Mouse (Mus musculus): Measurements from ENCODE around the gene Dcun1d3. TPM values are rescaled to one million over a fixed set of nuclear protein-coding genes. Genes with fewer than 3 reads are reported as not detected.

Dcun1d3 gene
- polyA plus RNA-seq, 1 experiment, result 4.9 TPM

GRCm38 (mm10) chr7:119872204-119872603 is 23.9 kb downstream of the Dcun1d3 start:
- peaks cover 4% of the 10 kb centered on the region for H3K79me3 ChIP-seq (ENCODE audit: low read depth)
- peaks cover 4% of the 10 kb centered on the region for H3K36me3 ChIP-seq (ENCODE audit: control insufficient read depth, insufficient read depth)
- no peaks in the 10 kb centered on the region for H3K27me3 ChIP-seq (ENCODE audit: control insufficient read depth, insufficient read depth, insufficient read length)
- TF ChIP-seq FOSL1 (IDR thresholded peaks at IDR 0.05; ENCODE audit: insufficient read depth, low read length, poor library complexity, severe bottlenecking), result no peak
- TF ChIP-seq CTCF (IDR thresholded peaks at IDR 0.05; ENCODE audit: control insufficient read depth, insufficient read depth, insufficient read length), result no peak
- no peak for TF ChIP-seq MAX (IDR thresholded peaks at IDR 0.05)
- TF ChIP-seq USF1 (IDR thresholded peaks at IDR 0.05; ENCODE audit: low read depth), result no peak
- no peak for TF ChIP-seq CEBPB (IDR thresholded peaks at IDR 0.05; ENCODE audit: low read depth)
- TF ChIP-seq MYOD1 (IDR thresholded peaks at IDR 0.05; ENCODE audit: control insufficient read depth, insufficient read length, low read depth), result no peak
- no peak for TF ChIP-seq MYOG (IDR thresholded peaks at IDR 0.05; ENCODE audit: control insufficient read depth, extremely low read depth, insufficient read length)
- H3K79me2 ChIP-seq (ENCODE audit: control insufficient read depth, insufficient read depth), result no peaks in the 10 kb centered on the region
- no peak overlapping the region for H3K4me3 ChIP-seq (ENCODE audit: insufficient read depth, poor library complexity, severe bottlenecking)
- no peak overlapping the region for H3ac ChIP-seq (ENCODE audit: control insufficient read depth, insufficient read length, low read depth)

GRCm38 (mm10) chr7:119866136-119866535 is 30.0 kb downstream of the Dcun1d3 start:
- Histone ChIP-seq H3K79me3 (ENCODE audit: low read depth) (peaks cover 2% of the 10 kb centered on the region), H3K27me3 (ENCODE audit: control insufficient read depth, insufficient read depth, insufficient read length) (no peaks in the 10 kb centered on the region), H3K79me2 (ENCODE audit: control insufficient read depth, insufficient read depth) (no peaks in the 10 kb centered on the region), H3K36me3 (ENCODE audit: control insufficient read depth, insufficient read depth) (no peaks in the 10 kb centered on the region), H3ac (ENCODE audit: control insufficient read depth, insufficient read length, low read depth) (no peak overlapping the region), H3K4me3 (ENCODE audit: insufficient read depth, poor library complexity, severe bottlenecking) (no peak overlapping the region)
- no peak for TF ChIP-seq MYOG (IDR thresholded peaks at IDR 0.05; ENCODE audit: control insufficient read depth, extremely low read depth, insufficient read length)
- TF ChIP-seq FOSL1 (IDR thresholded peaks at IDR 0.05; ENCODE audit: insufficient read depth, low read length, poor library complexity, severe bottlenecking), result no peak
- TF ChIP-seq MAX (IDR thresholded peaks at IDR 0.05), result no peak
- no peak for TF ChIP-seq CTCF (IDR thresholded peaks at IDR 0.05; ENCODE audit: control insufficient read depth, insufficient read depth, insufficient read length)
- TF ChIP-seq MYOD1 (IDR thresholded peaks at IDR 0.05; ENCODE audit: control insufficient read depth, insufficient read length, low read depth), result no peak
- no peak for TF ChIP-seq USF1 (IDR thresholded peaks at IDR 0.05; ENCODE audit: low read depth)
- TF ChIP-seq CEBPB (IDR thresholded peaks at IDR 0.05; ENCODE audit: low read depth), result no peak

DNA sequence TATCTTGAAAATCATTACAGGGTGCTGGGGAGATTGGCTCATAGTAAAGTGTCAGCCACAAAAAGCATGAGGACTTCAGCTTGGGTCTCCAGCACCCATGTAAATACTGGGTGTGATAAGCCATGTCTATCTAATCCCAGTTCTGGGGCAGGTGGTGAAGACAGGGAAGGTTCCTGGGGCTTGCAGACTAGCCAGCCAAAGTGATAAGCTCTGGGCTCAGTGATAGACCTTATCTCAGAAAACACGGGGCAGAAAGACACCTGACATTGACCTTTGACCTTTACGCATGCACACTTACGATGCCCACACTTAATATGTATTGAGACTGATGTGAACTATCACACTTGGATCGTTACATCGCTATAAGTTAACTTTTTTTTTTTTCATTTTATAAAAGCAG is 31.6 kb downstream of the Dcun1d3 start:
- H3K4me3 ChIP-seq (ENCODE audit: insufficient read depth, poor library complexity, severe bottlenecking), result no peak overlapping the region
- H3K79me2 ChIP-seq (ENCODE audit: control insufficient read depth, insufficient read depth), result peaks cover 6% of the 10 kb centered on the region
- H3K79me3 ChIP-seq (ENCODE audit: low read depth), result no peaks in the 10 kb centered on the region
- H3K36me3 ChIP-seq (ENCODE audit: control insufficient read depth, insufficient read depth), result peaks cover under 1% of the 10 kb centered on the region
- H3K27me3 ChIP-seq (ENCODE audit: control insufficient read depth, insufficient read depth, insufficient read length), result no peaks in the 10 kb centered on the region
- TF ChIP-seq FOSL1 (IDR thresholded peaks at IDR 0.05; ENCODE audit: insufficient read depth, low read length, poor library complexity, severe bottlenecking), result no peak
- no peak for TF ChIP-seq MYOD1 (IDR thresholded peaks at IDR 0.05; ENCODE audit: control insufficient read depth, insufficient read length, low read depth)
- TF ChIP-seq CTCF (IDR thresholded peaks at IDR 0.05; ENCODE audit: control insufficient read depth, insufficient read depth, insufficient read length), result no peak
- TF ChIP-seq CEBPB (IDR thresholded peaks at IDR 0.05; ENCODE audit: low read depth), result no peak
- TF ChIP-seq MYOG (IDR thresholded peaks at IDR 0.05; ENCODE audit: control insufficient read depth, extremely low read depth, insufficient read length), result no peak
- TF ChIP-seq MAX (IDR thresholded peaks at IDR 0.05), result no peak
- TF ChIP-seq USF1 (IDR thresholded peaks at IDR 0.05; ENCODE audit: low read depth), result no peak
- H3ac ChIP-seq (ENCODE audit: control insufficient read depth, insufficient read length, low read depth), result no peak overlapping the region

- H3K36me3 ChIP-seq (ENCODE audit: control insufficient read depth, insufficient read depth), result peaks cover 18% of the 10 kb centered on the region
- no peaks in the 10 kb centered on the region for H3K27me3 ChIP-seq (ENCODE audit: control insufficient read depth, insufficient read depth, insufficient read length)
- TF ChIP-seq MAX (IDR thresholded peaks at IDR 0.05) (no peak), MYOD1 (IDR thresholded peaks at IDR 0.05; ENCODE audit: control insufficient read depth, insufficient read length, low read depth) (no peak), CTCF (IDR thresholded peaks at IDR 0.05; ENCODE audit: control insufficient read depth, insufficient read depth, insufficient read length) (no peak)
- no peaks in the 10 kb centered on the region for H3K79me3 ChIP-seq (ENCODE audit: low read depth)
- H3K4me3 ChIP-seq (ENCODE audit: insufficient read depth, poor library complexity, severe bottlenecking), result no peak overlapping the region
- H3ac ChIP-seq (ENCODE audit: control insufficient read depth, insufficient read length, low read depth), result no peak overlapping the region
- peaks cover 6% of the 10 kb centered on the region for H3K79me2 ChIP-seq (ENCODE audit: control insufficient read depth, insufficient read depth)
Observed at GRCm38 (mm10) chr7:119862167-119862566, 33.9 kb downstream of the Dcun1d3 start.

DNA sequence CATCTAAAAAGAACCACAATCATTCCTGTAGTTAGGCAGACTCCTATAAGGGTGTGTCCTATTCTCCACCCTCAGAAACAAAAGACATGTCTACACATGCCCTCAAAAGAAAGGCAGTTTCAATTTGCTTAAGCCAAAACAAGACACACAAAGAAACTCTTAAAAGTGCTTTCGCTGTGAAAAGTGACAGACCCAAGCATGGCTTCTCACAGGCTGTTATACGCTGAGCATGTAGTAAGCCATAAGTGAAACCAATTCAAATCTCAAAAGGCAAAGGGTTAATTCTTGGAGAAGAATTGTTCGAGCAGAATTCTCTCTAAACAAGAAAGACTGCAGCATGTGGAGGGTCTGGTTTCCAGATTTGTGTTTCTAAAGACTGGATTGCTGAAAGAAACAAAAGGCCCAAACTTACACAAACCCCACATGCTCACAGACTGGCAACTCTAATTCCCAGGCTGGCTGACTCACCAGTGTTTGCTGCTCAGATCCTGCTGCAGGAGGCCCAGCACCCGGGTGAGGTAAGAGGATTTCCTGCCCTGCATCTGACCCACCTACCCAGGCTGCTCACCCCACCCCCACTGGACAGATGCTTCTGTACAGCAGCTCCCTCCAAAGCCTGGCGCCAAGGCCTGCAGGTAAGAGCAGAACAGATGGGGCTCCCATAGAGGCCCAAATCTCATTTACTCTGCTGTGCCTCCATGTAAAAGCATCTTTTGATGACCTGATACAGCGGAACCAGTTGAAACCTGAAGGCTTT is 34.6 kb downstream of the Dcun1d3 start:
- TF ChIP-seq MYOG (IDR thresholded peaks at IDR 0.05; ENCODE audit: control insufficient read depth, extremely low read depth, insufficient read length) (no peak), MAX (IDR thresholded peaks at IDR 0.05) (peak; percentile 55)
- H3K79me3 ChIP-seq (ENCODE audit: low read depth), result no peaks in the 10 kb centered on the region
- peaks cover 6% of the 10 kb centered on the region for H3K79me2 ChIP-seq (ENCODE audit: control insufficient read depth, insufficient read depth)
- no peaks in the 10 kb centered on the region for H3K27me3 ChIP-seq (ENCODE audit: control insufficient read depth, insufficient read depth, insufficient read length)
- H3ac ChIP-seq (ENCODE audit: control insufficient read depth, insufficient read length, low read depth), result no peak overlapping the region
- peaks cover 21% of the 10 kb centered on the region for H3K36me3 ChIP-seq (ENCODE audit: control insufficient read depth, insufficient read depth)
- no peak overlapping the region for H3K4me3 ChIP-seq (ENCODE audit: insufficient read depth, poor library complexity, severe bottlenecking)

- peaks cover 6% of the 10 kb centered on the region for H3K79me2 ChIP-seq (ENCODE audit: control insufficient read depth, insufficient read depth)
- H3K27me3 ChIP-seq (ENCODE audit: control insufficient read depth, insufficient read depth, insufficient read length), result no peaks in the 10 kb centered on the region
- no peaks in the 10 kb centered on the region for H3K79me3 ChIP-seq (ENCODE audit: low read depth)
- H3ac ChIP-seq (ENCODE audit: control insufficient read depth, insufficient read length, low read depth), result no peak overlapping the region
- no peak overlapping the region for H3K4me3 ChIP-seq (ENCODE audit: insufficient read depth, poor library complexity, severe bottlenecking)
- H3K36me3 ChIP-seq (ENCODE audit: control insufficient read depth, insufficient read depth), result peaks cover 21% of the 10 kb centered on the region
- no peak for TF ChIP-seq CEBPB (IDR thresholded peaks at IDR 0.05; ENCODE audit: low read depth)
- TF ChIP-seq USF1 (IDR thresholded peaks at IDR 0.05; ENCODE audit: low read depth), result no peak
- TF ChIP-seq MYOG (IDR thresholded peaks at IDR 0.05; ENCODE audit: control insufficient read depth, extremely low read depth, insufficient read length), result no peak
- TF ChIP-seq MAX (IDR thresholded peaks at IDR 0.05), result no peak
- TF ChIP-seq FOSL1 (IDR thresholded peaks at IDR 0.05; ENCODE audit: insufficient read depth, low read length, poor library complexity, severe bottlenecking), result no peak
- TF ChIP-seq MYOD1 (IDR thresholded peaks at IDR 0.05; ENCODE audit: control insufficient read depth, insufficient read length, low read depth), result no peak
- no peak for TF ChIP-seq CTCF (IDR thresholded peaks at IDR 0.05; ENCODE audit: control insufficient read depth, insufficient read depth, insufficient read length)
Observed at GRCm38 (mm10) chr7:119860971-119861334, 35.1 kb downstream of the Dcun1d3 start.
